In the genomic region with DNA sequence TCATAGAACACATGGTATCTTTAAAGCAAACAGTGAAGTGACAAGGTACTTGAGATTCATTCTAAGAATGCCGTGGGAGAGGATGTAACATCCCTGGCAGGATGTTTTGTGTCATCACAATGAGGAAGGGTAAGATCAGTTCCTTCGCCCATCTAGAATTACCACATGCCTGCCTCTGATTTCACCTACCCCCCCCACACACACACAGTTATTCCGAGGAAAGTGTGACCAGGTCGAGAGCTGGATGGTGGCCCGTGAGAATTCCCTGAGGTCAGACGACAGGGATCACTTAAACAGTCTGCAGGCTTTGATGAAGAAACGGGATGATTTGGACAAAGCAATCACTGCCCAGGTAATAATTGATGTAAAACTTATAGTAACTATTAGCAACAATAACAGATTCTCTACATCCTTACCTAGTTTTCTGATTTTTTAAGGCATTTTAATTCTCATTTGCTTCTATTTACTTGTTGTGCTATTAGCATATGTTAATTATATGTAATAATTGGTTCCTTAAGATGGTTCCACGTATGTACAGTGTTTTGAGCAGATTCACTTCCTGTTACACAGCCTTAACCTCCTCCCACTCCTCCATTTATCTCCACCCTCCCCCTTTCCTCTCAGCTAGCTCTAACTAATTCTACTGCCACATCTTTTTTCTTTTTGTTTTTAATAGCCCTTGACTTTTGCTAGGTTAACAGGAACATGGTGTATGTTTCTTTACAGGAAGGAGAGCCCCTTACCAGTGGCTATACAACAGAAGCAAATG, we compare ENCODE assay signal across 32 mouse cellular contexts. TPM values are rescaled to one million over a fixed set of nuclear protein-coding genes. Genes with fewer than 3 reads are reported as not detected.
"Had no signal": no experiment of that assay in that cellular context is flagged by ENCODE, and none has a peak within 500 bp of the region (broad histone marks: within the 10 kb centered on the region; RNA-seq: fewer than 3 reads in every experiment).

No protein-coding gene starts in this region.

- H3K4me2 ChIP-seq: liver, embryonic 13.5 days; midbrain, embryonic 13.5 days; neural tube, embryonic 13.5 days; stomach, embryonic 15.5 days had no signal

- H3K4me1 ChIP-seq: liver, embryonic 13.5 days; megakaryocyte, embryonic 14.5 days; midbrain, embryonic 10.5 days; midbrain, embryonic 13.5 days; neural tube, embryonic 13.5 days; stomach, embryonic 15.5 days had no signal

- H3K9me3 ChIP-seq: liver, embryonic 13.5 days; megakaryocyte, embryonic 14.5 days; midbrain, embryonic 10.5 days; midbrain, embryonic 13.5 days; neural tube, embryonic 13.5 days; stomach, embryonic 15.5 days had no signal

- ATAC-seq: intestine, embryonic 16.5 days; midbrain, embryonic 13.5 days; midbrain, embryonic 16.5 days had no signal

- DNase-seq: kidney, adult 9 months; kidney, postnatal 36 days; layer of hippocampus, postnatal 36 days; liver, embryonic 13.5 days; lung, adult 2 months; lung, postnatal 14 days; lung, postnatal 4 days; retina, postnatal 1 day; right cerebral cortex, postnatal 25 days; spleen, adult 18-20 months; thymus, adult 2 months; thymus, postnatal 14 days; thymus, postnatal 4 days had no signal

- H3K27me3 ChIP-seq: liver, embryonic 13.5 days; megakaryocyte, embryonic 14.5 days; midbrain, embryonic 13.5 days; neural tube, embryonic 13.5 days; stomach, embryonic 15.5 days had no signal

- H3K27ac ChIP-seq: left cerebral cortex, adult 2 months; liver, embryonic 13.5 days; midbrain, embryonic 10.5 days; midbrain, embryonic 13.5 days; neural tube, embryonic 13.5 days; stomach, embryonic 15.5 days had no signal

- H3K9ac ChIP-seq: liver, embryonic 13.5 days; midbrain, embryonic 13.5 days; neural tube, embryonic 13.5 days; stomach, embryonic 15.5 days had no signal

- H3K4me3 ChIP-seq: left cerebral cortex, adult 2 months; liver, embryonic 13.5 days; megakaryocyte, embryonic 14.5 days; midbrain, embryonic 10.5 days; midbrain, embryonic 13.5 days; myocyte; neural tube, embryonic 13.5 days; stomach, embryonic 15.5 days had no signal

- H3K36me3 ChIP-seq: midbrain, embryonic 10.5 days; midbrain, embryonic 13.5 days; neural tube, embryonic 13.5 days; stomach, embryonic 15.5 days had no signal

RNA-seq across cellular contexts. Expression of a gene that starts 36.4 kb away (rescaled TPM):
- total RNA-seq: layer of hippocampus, adult 8-10 months; layer of hippocampus, postnatal 10 days; layer of hippocampus, postnatal 36 days; left cerebral cortex, adult 2 months; left cerebral cortex, postnatal 10 days; left cerebral cortex, postnatal 36 days; liver, adult 2 months; monocyte, adult 5-6 weeks; neutrophil, adult 5-6 weeks had no signal
- polyA plus RNA-seq: intestine, embryonic 16.5 days; limb, embryonic 11.5 days; limb, embryonic 14.5 days; liver, adult 2 months; lung, adult 2 months; lung, embryonic 16.5 days; midbrain, embryonic 10.5 days; midbrain, embryonic 13.5 days; midbrain, embryonic 16.5 days; myocyte; neural tube, embryonic 13.5 days; stomach, embryonic 15.5 days; thymus, adult 2 months had no signal

RNA-seq across cellular contexts. Expression of a gene that starts 42.9 kb away (rescaled TPM):
- polyA plus RNA-seq: liver, adult 2 months had no signal
